Mouse (Mus musculus) stomach, embryonic 14.5 days (tissue): ENCODE results near the gene Sash3. TPM values are rescaled to one million over a fixed set of nuclear protein-coding genes. Genes with fewer than 3 reads are reported as not detected.

ENCODE experiments used
- ATAC-seq: fragments of 200-750 bp; cut with Nextera tagmentation; 2 replicates; pipeline ENCODE4 v1.8.0; 2017; ENCODE audit warnings: low read depth, moderate TSS enrichment; ENCODE audit not compliant: insufficient number of reproducible peaks, insufficient read depth, low FRiP score
- H3K27ac ChIP-seq: fragments of 300-500 bp; sonication (generic); 2 replicates; pipeline ENCODE4 v1.5.1; 2014; ENCODE audit warnings: mild to moderate bottlenecking, low read length, moderate library complexity, mixed read lengths
- H3K27me3 ChIP-seq: fragments of 300-500 bp; sonication (generic); 2 replicates; pipeline ENCODE4 v1.6.1; 2014; ENCODE audit warnings: low read length, control low read depth, mixed read lengths; ENCODE audit not compliant: control insufficient read depth, insufficient read depth
- H3K36me3 ChIP-seq: fragments of 300-500 bp; sonication (generic); 2 replicates; pipeline ENCODE4 v1.6.1; 2014; ENCODE audit warnings: mild to moderate bottlenecking, control low read depth, low read length, moderate library complexity, mixed read lengths; ENCODE audit not compliant: control insufficient read depth, insufficient read depth
- H3K4me1 ChIP-seq: fragments of 300-500 bp; sonication (generic); 2 replicates; pipeline ENCODE4 v1.6.1; 2014; ENCODE audit warnings: low read length, control low read depth, mixed read lengths; ENCODE audit not compliant: control insufficient read depth, insufficient read depth
- H3K4me2 ChIP-seq: fragments of 300-500 bp; sonication (generic); replicated peaks from 2 replicates; pipeline ENCODE4 v1.6.1; 2014; ENCODE audit warnings: low read depth, low read length, control low read depth
- H3K4me3 ChIP-seq: fragments of 300-500 bp; sonication (generic); 2 replicates; pipeline ENCODE4 v1.5.1; 2014; ENCODE audit warnings: low read depth, low read length, control low read depth
- H3K9ac ChIP-seq: fragments of 300-500 bp; sonication (generic); replicated peaks from 2 replicates; pipeline ENCODE4 v1.6.1; 2014; ENCODE audit warnings: low read depth, mild to moderate bottlenecking, control low read depth, low read length, moderate library complexity, mixed read lengths
- H3K9me3 ChIP-seq: fragments of 300-500 bp; sonication (generic); 2 replicates; pipeline ENCODE4 v1.6.1; 2016; ENCODE audit warnings: low read depth, low read length, control low read depth; ENCODE audit not compliant: control insufficient read depth
- WGBS: fragments of 180-500 bp; shearing (Covaris S2); extraction: QIAGEN DNeasy Blood & Tissue Kit; methylation state at CpG from one replicate; pipeline ENCODE4 v1.1.7; 2014; 5-methylcytosine and 5-hydroxymethylcytosine counted together
- polyA plus RNA-seq: library from polyadenylated mRNA; unstranded; fragments of >200 nt; fragmentation: Nextera tagmentation; extraction: Ambion mirVana; gene quantifications from 2 replicates; pipeline ENCODE4 v1.2.1, GENCODE M21; 2014

Gene Sash3
- polyA plus RNA-seq, 1 experiment from 2014 or later: 3.3 TPM

- no peak overlapping the region for H3K4me3 ChIP-seq
- H3K4me1 ChIP-seq: no peaks in the 10 kb centered on the region
- H3K36me3 ChIP-seq: peaks cover 3% of the 10 kb centered on the region; the same call in 1 of the 2 replicates
- no peak overlapping the region for H3K4me2 ChIP-seq
- no peak for ATAC-seq
- no peaks in the 10 kb centered on the region for H3K9me3 ChIP-seq
- no peak overlapping the region for H3K9ac ChIP-seq
- H3K27ac ChIP-seq: no peak overlapping the region
- H3K27me3 ChIP-seq: no peaks in the 10 kb centered on the region
- 90% methylated on average over 6 of the region's 6 CpGs for WGBS
These were observed 45.0 kb downstream of the Sash3 start for GRCm38 (mm10) chrX:48191261-48191660.

GRCm38 (mm10) chrX:48193235-48194152 is 47.3 kb downstream of the Sash3 start:
- Histone ChIP-seq H3K4me3 (no peak overlapping the region), H3K9ac (no peak overlapping the region), H3K9me3 (no peaks in the 10 kb centered on the region), H3K36me3 (peaks cover 3% of the 10 kb centered on the region; the same call in 1 of the 2 replicates), H3K4me1 (no peaks in the 10 kb centered on the region), H3K27ac (no peak overlapping the region), H3K27me3 (no peaks in the 10 kb centered on the region), H3K4me2 (no peak overlapping the region)
- 79% methylated on average over 14 of the region's 14 CpGs for WGBS
- ATAC-seq: no peak

- Histone ChIP-seq H3K27me3 (no peaks in the 10 kb centered on the region), H3K4me1 (no peaks in the 10 kb centered on the region), H3K4me3 (no peak overlapping the region), H3K9me3 (no peaks in the 10 kb centered on the region), H3K9ac (no peak overlapping the region), H3K4me2 (no peak overlapping the region), H3K27ac (no peak overlapping the region), H3K36me3 (no peaks in the 10 kb centered on the region; the same call in 1 of the 2 replicates)
- no peak for ATAC-seq
- WGBS: 90% methylated on average over 3 of the region's 3 CpGs
These were observed 51.6 kb downstream of the Sash3 start for GRCm38 (mm10) chrX:48197856-48198255.

GRCm38 (mm10) chrX:48199026-48199425 is 52.8 kb downstream of the Sash3 start:
- Histone ChIP-seq H3K4me1 (no peaks in the 10 kb centered on the region), H3K9me3 (no peaks in the 10 kb centered on the region), H3K4me3 (no peak overlapping the region), H3K9ac (no peak overlapping the region), H3K36me3 (no peaks in the 10 kb centered on the region; the same call in 1 of the 2 replicates), H3K27me3 (no peaks in the 10 kb centered on the region), H3K4me2 (no peak overlapping the region), H3K27ac (no peak overlapping the region)
- 88% methylated on average over 2 of the region's 2 CpGs for WGBS
- no peak for ATAC-seq

- H3K4me3 ChIP-seq: no peak overlapping the region
- H3K36me3 ChIP-seq: no peaks in the 10 kb centered on the region
- no peak overlapping the region for H3K4me2 ChIP-seq
- no peak overlapping the region for H3K27ac ChIP-seq
- H3K27me3 ChIP-seq: no peaks in the 10 kb centered on the region
- WGBS: 92% methylated on average over 3 of the region's 3 CpGs
- H3K4me1 ChIP-seq: no peaks in the 10 kb centered on the region
- H3K9me3 ChIP-seq: no peaks in the 10 kb centered on the region
- no peak overlapping the region for H3K9ac ChIP-seq
- no peak for ATAC-seq
These were observed 54.5 kb downstream of the Sash3 start for GRCm38 (mm10) chrX:48200699-48201098.

- 84% methylated on average over 7 of the region's 7 CpGs for WGBS
These were observed 55.7 kb downstream of the Sash3 start for GRCm38 (mm10) chrX:48201973-48202372.

GRCm38 (mm10) chrX:48202436-48202835 is 56.2 kb downstream of the Sash3 start:
- H3K9me3 ChIP-seq: no peaks in the 10 kb centered on the region
- H3K36me3 ChIP-seq: no peaks in the 10 kb centered on the region
- no peaks in the 10 kb centered on the region for H3K27me3 ChIP-seq
- H3K27ac ChIP-seq: no peak overlapping the region
- no peak overlapping the region for H3K4me2 ChIP-seq
- no peak overlapping the region for H3K4me3 ChIP-seq
- ATAC-seq: no peak
- H3K4me1 ChIP-seq: no peaks in the 10 kb centered on the region
- 90% methylated on average over 7 of the region's 7 CpGs for WGBS
- H3K9ac ChIP-seq: no peak overlapping the region

More at GRCm38 (mm10) chrX:48201973-48202372, 55.7 kb downstream of the Sash3 start:
- no peaks in the 10 kb centered on the region for H3K4me1 ChIP-seq
- H3K9ac ChIP-seq: no peak overlapping the region
- H3K36me3 ChIP-seq: no peaks in the 10 kb centered on the region
- H3K4me3 ChIP-seq: no peak overlapping the region
- H3K9me3 ChIP-seq: no peaks in the 10 kb centered on the region
- H3K27ac ChIP-seq: no peak overlapping the region
- no peak overlapping the region for H3K4me2 ChIP-seq
- no peak for ATAC-seq
- H3K27me3 ChIP-seq: no peaks in the 10 kb centered on the region

GRCm38 (mm10) chrX:48202995-48203394 is 56.8 kb downstream of the Sash3 start:
- Histone ChIP-seq H3K27me3 (no peaks in the 10 kb centered on the region), H3K9ac (no peak overlapping the region), H3K4me3 (no peak overlapping the region), H3K4me1 (no peaks in the 10 kb centered on the region), H3K4me2 (no peak overlapping the region), H3K36me3 (no peaks in the 10 kb centered on the region), H3K9me3 (no peaks in the 10 kb centered on the region), H3K27ac (no peak overlapping the region)
- ATAC-seq: no peak
- 77% methylated on average over 4 of the region's 4 CpGs for WGBS
